Mouse (Mus musculus) common myeloid progenitor, adult 5-6 weeks (primary cell): ENCODE measurements around the gene Zfp882. TPM values are rescaled to one million over a fixed set of nuclear protein-coding genes. Genes with fewer than 3 reads are reported as not detected.
"Not testable (repeated sequence)": the region's sequence is repeated elsewhere in the genome, so short reads cannot be mapped to it uniquely, and the experiment has no call there.

Experiments used
- ATAC-seq: replicated peaks from 2 replicates; pipeline ENCODE4 v1.8.0; 2016; ENCODE audit warnings: low read depth, mild to moderate bottlenecking, moderate TSS enrichment, inconsistent platforms; ENCODE audit not compliant: poor library complexity, severe bottlenecking
- total RNA-seq: library from RNA; stranded (forward); fragments of 200-1000, 187-1606 nt; gene quantifications from 2 replicates; pipeline ENCODE4 v1.2.3, GENCODE M21; 2017

The Zfp882 gene
- total RNA-seq, 1 experiment from 2014 or later: 8.7 TPM

DNA sequence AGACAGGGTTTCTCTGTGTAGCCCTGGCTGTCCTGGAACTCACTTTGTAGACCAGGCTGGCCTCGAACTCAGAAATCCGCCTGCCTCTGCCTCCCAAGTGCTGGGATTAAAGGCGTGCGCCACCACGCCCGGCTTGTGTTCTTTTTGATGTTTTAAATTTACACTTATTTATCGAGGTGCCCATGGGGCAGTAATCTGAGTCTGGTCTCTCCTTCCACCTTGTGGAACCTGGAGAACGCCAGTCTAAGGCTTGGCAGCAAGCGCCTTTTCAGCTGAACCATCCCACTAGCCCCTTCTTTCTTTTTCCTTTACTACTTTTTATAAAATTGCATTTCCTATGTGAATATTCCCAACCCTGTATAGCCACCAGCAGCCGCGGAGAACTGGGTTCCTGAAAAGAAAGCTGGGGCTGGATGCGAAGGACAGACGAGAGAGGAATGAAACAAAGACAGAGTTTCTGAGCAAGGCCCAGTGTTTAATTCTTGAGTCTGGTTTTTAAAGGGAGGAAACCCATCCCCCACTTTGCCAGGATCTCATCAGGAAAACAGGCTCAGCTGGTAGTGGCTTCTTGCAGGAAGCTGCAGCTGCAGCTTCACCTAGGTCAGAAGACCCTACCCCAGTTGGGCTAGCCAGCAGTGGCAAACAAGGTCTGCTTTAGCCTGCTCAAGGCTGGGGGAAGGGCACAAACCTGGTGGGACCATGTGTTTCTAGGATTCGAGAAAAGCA lies 43.2 kb downstream of the Zfp882 start:
- no peak for ATAC-seq

DNA sequence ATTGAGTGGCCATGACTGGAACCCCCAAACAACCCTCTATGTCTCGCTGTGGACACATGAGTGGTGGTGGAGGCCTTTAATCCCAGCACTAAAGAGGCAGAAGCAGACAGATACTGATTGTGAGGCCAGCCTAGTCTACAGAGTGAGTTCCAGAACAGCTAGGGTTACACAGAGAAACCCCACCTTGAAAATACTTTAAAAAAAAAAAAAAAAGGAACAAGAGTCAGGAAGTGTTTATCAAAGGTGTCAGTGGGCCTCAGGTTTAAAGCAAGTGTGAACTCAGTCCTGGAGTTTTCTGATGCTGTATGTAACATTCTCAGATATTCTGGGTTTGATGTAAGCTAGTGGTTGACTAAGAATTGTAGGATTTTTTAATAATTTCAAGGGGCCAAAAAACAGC lies 44.1 kb downstream of the Zfp882 start:
- ATAC-seq: no peak

DNA sequence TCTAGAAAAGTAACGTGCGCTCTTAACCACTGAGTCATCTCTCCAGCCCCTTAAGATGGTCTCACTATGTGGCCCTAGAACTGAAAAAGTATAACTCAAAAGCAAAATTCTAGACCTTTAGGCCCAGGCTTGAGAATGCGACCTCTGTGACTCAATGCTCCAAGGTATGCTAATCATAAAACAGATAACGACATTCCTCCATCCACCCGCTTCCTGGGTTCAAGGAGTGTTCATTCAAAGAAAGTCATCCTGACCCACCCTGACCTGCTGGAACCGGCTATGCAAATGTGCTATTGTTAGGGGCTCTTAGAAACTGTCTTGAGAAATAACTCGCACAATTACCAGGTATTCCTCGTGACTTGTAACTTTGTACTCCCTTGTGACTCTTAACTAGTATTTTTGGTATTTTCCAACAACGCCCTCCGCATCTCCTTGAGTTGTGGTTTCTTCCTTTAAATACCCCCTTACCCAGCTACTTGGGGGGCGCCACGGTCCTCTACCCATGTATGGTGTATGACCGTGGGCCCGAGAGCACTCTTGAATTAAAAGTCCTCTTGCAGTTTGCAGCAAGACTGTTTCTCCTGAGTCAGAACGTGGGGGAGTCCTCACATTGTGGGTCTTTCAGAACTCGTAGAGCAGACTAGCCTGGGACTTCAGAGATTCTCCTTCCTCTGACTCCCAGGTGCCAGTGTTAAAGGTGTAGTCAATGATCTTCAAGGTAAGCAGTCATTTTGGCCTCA lies 44.7 kb downstream of the Zfp882 start:
- not testable (repeated sequence) for ATAC-seq

DNA sequence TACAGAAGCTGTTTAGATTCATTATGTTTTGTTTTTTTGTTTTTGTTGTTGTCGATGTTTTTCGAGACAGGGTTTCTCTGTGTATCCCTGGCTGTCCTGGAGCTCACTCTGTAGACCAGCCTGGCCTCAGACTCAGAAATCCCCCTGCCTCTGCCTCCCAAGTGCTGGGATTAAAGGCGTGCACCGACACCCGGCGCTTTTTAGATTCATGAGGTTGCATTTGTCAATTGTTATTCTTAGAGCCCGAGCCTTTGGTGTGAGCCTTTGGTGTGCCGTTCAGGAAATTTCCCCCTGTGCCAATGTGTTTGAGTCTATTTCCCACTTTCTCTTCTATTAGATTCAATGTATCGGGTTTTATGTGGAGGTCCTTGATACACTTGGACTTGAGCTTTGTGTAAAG lies 46.3 kb downstream of the Zfp882 start:
- ATAC-seq: no peak

- no peak for ATAC-seq
Observed at GRCm38 (mm10) chr8:71960483-71960882, 52.1 kb downstream of the Zfp882 start.

- no peak for ATAC-seq
Observed at GRCm38 (mm10) chr8:71961796-71962195, 53.4 kb downstream of the Zfp882 start.

DNA sequence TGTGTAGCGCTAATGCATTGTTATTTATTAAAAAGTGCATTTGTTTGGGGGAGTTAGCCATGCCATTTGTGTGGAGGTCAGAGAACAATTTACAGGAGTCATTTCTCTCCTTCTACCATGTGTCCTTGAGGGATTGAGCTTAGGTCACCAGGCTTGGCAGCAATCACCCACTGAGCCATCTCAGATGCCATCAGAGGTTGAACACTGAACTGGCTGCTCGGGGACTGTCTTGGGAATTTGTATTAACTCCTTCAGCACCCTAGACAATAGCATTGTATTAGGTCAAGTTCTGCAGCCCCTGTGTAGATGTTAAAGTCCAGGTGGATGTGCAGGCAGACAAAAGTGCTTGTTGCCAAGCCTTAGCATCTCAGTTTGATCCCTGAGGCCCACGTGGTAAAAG lies 55.6 kb downstream of the Zfp882 start:
- no peak for ATAC-seq

DNA sequence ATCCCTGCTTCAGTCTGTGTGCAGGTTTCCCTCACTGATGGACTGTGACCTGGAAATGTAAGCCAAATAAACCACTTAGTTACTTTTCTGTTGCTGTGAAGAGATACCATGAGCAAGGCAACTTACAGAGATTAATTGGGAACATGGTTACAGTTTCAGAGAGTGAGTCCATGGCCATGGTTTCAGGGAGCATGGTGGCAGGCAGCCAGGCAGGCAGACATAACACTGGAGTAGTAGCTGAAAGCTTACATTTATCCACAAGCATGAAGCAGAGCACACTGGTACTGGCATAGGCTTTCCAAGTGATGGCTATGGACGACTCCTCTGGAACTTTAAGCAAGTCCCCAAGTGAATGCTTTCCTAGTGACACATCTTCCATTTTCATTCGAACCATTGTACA lies 56.8 kb downstream of the Zfp882 start:
- ATAC-seq: no peak

Other genes starting within 250 kb of the Zfp882 start
- 0.46 and 11.3 TPM in 2 replicates for gene Unc13a, start 236.9 kb upstream of the Zfp882 start, total RNA-seq
- 9.4 and 14.1 TPM in 2 replicates for gene Jak3, start 232.3 kb upstream of the Zfp882 start, total RNA-seq
- 3.4 and 3.5 TPM in 2 replicates for gene Insl3, start 219.4 kb upstream of the Zfp882 start, total RNA-seq
- gene B3gnt3, start 206.8 kb upstream of the Zfp882 start, total RNA-seq: 0.23 TPM in 1 of 2 replicates, not detected in the other
- 64.3 and 91.5 TPM in 2 replicates for gene Fcho1, start 182.9 kb upstream of the Zfp882 start, total RNA-seq
- gene Zfp709, start 26.6 kb upstream of the Zfp882 start, total RNA-seq: 7.5 and 8.8 TPM in 2 replicates
- gene Zfp617, start within 50 bp of the Zfp882 start, total RNA-seq: 12.7 and 13.5 TPM in 2 replicates
- 21.8 and 35.5 TPM in 2 replicates for gene Zfp961, start 42.4 kb downstream of the Zfp882 start, total RNA-seq
- gene Cyp4f18, start 101.0 kb downstream of the Zfp882 start, total RNA-seq: 0.64 and 1.6 TPM in 2 replicates
- not detected in 2 replicates for gene Olfr372, start 132.6 kb downstream of the Zfp882 start, total RNA-seq
- gene Olfr373, start 174.6 kb downstream of the Zfp882 start, total RNA-seq: not detected in 2 replicates
- not detected in 2 replicates for gene Olfr374, start 198.4 kb downstream of the Zfp882 start, total RNA-seq
- gene Tpm4, start 226.4 kb downstream of the Zfp882 start, total RNA-seq: 77.0 and 102 TPM in 2 replicates